Mouse (Mus musculus) small intestine, adult 2 months (tissue): ENCODE measurements around the gene Trmt1. TPM values are rescaled to one million over a fixed set of nuclear protein-coding genes. Genes with fewer than 3 reads are reported as not detected.

Source experiments
- H3K27ac ChIP-seq: fragments of 200-500 bp; 2 replicates; pipeline ENCODE4 v1.5.1; 2012; ENCODE audit warnings: low read depth, low read length, control low read depth, inconsistent platforms; ENCODE audit not compliant: insufficient read depth
- H3K27me3 ChIP-seq: fragments of 200-500 bp; 2 replicates; pipeline ENCODE4 v1.6.1; 2012; ENCODE audit warnings: mild to moderate bottlenecking, moderate library complexity, low read length, inconsistent platforms; ENCODE audit not compliant: control insufficient read depth, insufficient read depth
- H3K36me3 ChIP-seq: fragments of 200-500 bp; 2 replicates; pipeline ENCODE4 v1.6.1; 2012; ENCODE audit warnings: mild to moderate bottlenecking, low read length, control low read depth, inconsistent platforms; ENCODE audit not compliant: control insufficient read depth, insufficient read depth
- H3K4me1 ChIP-seq: fragments of 200-500 bp; 2 replicates; pipeline ENCODE4 v1.6.1; 2012; ENCODE audit warnings: low read length, inconsistent platforms, mixed read lengths; ENCODE audit not compliant: control insufficient read depth, insufficient read depth, insufficient read length
- H3K4me3 ChIP-seq: fragments of 200-500 bp; 2 replicates; pipeline ENCODE4 v1.5.1; 2012; ENCODE audit warnings: low read depth, mild to moderate bottlenecking, control low read depth, inconsistent platforms, low read length, moderate library complexity
- CTCF ChIP-seq: fragments of 200-500 bp; IDR thresholded peaks from 2 replicates; pipeline ENCODE4 v1.5.1; 2012; ENCODE audit warnings: low read depth, mild to moderate bottlenecking, control low read depth, inconsistent platforms, low read length, moderate library complexity, mixed read lengths; ENCODE audit not compliant: insufficient replicate concordance, insufficient read length; ENCODE audit errors: extremely low read depth
- POLR2A ChIP-seq: fragments of 200-500 bp; IDR thresholded peaks from 2 replicates; pipeline ENCODE4 v1.6.1; 2012; ENCODE audit warnings: low read depth, mild to moderate bottlenecking, control low read depth, inconsistent platforms, low read length, moderate library complexity
- WGBS: fragments of 180-500 bp; shearing (Covaris S2); methylation state at CpG from one replicate; pipeline ENCODE4 v1.1.7; 2018; 5-methylcytosine and 5-hydroxymethylcytosine counted together
- polyA plus RNA-seq: library from polyadenylated mRNA; depleted of rRNA; stranded (reverse); fragments of >200 nt; gene quantifications from 2 replicates; pipeline ENCODE4 v1.2.3, GENCODE M21; 2012; rRNA removed

The Trmt1 gene
- polyA plus RNA-seq, 1 experiment = 55.2 TPM

DNA sequence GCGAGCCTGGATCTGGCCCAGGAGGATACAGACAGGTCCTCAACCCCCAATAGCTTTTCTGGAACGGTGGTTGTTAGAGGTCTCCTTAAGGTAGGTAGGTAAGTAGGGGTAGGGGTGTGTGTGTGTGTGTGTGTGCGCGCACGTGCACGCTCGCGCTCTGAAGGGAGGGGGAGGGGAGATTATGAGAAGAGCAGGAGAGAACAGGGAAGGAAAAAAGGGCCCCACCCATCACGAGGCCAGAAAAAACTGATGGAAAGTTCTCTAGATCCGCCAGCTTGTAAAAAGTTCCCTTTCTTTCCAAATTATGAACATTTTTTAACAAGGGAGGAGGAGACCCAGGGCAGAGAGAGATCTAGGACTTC lies 56.9 kb downstream of the Trmt1 start:
- 66% methylated on average over 10 of the region's 10 CpGs for WGBS
- Histone ChIP-seq H3K36me3 (no peaks in the 10 kb centered on the region), H3K27me3 (no peaks in the 10 kb centered on the region), H3K4me1 (peaks cover 29% of the 10 kb centered on the region), H3K4me3 (no peak overlapping the region), H3K27ac (no peak overlapping the region)
- TF ChIP-seq POLR2A (no peak), CTCF (no peak)

DNA sequence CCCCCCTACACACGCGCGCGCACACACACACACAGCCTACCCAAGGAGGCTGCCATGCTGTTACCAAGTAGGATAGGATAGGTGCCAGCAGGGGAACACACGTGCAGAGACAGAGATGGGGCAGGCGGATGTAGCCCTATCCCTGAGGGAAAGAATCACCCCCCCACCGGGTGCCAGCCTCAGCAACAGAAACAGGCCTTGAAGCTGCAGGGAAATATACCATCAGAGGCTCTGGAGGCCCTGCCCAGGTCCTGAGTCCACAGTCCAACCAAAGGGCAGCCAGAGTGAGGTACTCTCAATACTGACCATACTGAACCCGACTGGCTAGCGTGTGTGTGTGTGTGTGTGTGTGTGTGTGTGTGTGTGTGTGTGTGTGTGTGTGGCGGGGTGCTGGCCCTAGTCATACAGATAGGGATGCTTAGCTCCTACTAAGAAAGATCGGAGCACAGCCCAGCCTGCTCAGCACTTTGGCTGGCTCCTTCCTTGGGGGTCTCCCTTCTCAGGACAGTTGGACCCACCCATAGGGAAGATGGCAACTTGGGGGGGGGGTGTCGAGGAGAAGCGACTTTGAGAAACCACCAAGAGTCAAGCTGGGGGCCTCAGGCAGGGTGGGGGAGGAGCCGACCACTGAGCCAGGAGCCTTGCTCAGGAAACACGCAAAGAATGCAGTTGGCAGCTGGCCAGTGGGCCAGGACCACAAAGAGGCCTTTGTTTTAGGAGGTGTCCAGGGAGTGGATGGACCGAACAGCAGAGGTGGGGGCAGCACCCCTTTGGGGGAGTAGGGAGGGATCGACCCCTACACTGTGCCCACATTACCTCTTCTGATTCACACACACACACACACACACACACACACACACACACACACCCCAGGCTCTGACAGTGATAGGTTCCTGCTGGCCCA lies 57.7 kb downstream of the Trmt1 start:
- Histone ChIP-seq H3K27me3 (no peaks in the 10 kb centered on the region), H3K4me1 (peaks cover 29% of the 10 kb centered on the region), H3K36me3 (no peaks in the 10 kb centered on the region), H3K4me3 (no peak overlapping the region), H3K27ac (no peak overlapping the region)
- 33% methylated on average over 17 of the region's 17 CpGs for WGBS
- TF ChIP-seq POLR2A = no peak
- no peak for TF ChIP-seq CTCF

DNA sequence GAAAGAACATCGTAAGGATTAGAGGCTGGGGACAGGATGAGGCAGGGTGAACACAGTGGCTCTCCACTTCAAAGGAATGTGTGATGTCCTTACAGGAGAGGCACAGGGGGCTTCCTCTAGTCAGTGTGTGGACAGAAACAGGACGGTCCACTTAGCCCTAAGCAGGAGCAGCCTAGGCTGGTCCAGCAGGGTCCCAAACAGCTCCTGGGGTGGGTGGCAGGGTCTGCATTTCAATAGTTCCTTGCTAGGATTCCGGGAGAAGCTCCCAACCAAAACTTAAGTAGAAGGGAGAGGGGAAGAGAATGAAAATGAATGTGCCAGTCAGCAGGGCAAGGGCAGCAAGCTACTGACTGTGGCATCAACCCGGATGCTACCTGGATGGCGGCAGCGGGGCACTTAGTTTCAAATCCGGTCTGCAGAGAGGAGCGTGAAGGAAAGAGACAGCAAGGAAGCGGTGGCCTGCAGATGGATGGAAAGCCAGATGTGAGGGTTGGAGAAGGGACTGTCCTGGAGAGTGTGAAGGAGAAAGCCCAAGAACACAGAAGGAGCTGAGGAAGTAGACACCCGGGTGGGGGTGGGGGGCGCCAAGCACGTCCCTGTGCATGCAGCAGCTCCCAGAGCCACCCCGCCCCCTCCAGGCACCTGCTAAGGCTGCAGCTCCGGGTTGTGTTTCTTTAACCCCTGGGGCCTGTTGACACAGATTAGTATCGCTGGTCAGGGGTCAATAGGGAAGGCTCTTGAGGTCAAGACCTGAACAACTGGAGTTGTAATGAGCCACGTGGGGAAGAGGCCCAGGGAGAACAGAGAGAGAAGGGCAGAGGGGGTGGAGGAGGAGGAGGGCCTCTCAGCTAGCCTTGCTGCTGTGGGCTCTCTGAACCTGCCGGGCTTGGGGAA lies 59.2 kb downstream of the Trmt1 start:
- no peaks in the 10 kb centered on the region for H3K27me3 ChIP-seq
- H3K27ac ChIP-seq = no peak overlapping the region
- H3K36me3 ChIP-seq = no peaks in the 10 kb centered on the region
- no peak overlapping the region for H3K4me3 ChIP-seq
- H3K4me1 ChIP-seq = peaks cover 29% of the 10 kb centered on the region
- TF ChIP-seq POLR2A (no peak), CTCF (no peak)
- WGBS = 43% methylated on average over 17 of the region's 17 CpGs

Other genes starting within 250 kb of the Trmt1 start
- 37.0 and 72.7 TPM in 2 replicates for gene Ier2, start 23.5 kb upstream of the Trmt1 start, polyA plus RNA-seq
- gene Nacc1, start 1.6 kb downstream of the Trmt1 start, polyA plus RNA-seq = 57.2 and 104 TPM in 2 replicates
- gene Lyl1, start 15.2 kb downstream of the Trmt1 start, polyA plus RNA-seq = 4.2 and 8.2 TPM in 2 replicates
- gene G430095P16Rik, start 36.7 kb downstream of the Trmt1 start, polyA plus RNA-seq = 0.30 TPM in 2 replicates
- 22.3 and 26.1 TPM in 2 replicates for gene Nfix, start 114.0 kb downstream of the Trmt1 start, polyA plus RNA-seq
- 0.98 and 2.1 TPM in 2 replicates for gene Dand5, start 136.5 kb downstream of the Trmt1 start, polyA plus RNA-seq
- 50.5 and 64.1 TPM in 2 replicates for gene Gadd45gip1, start 145.2 kb downstream of the Trmt1 start, polyA plus RNA-seq
- 26.4 and 47.5 TPM in 2 replicates for gene Rad23a, start 154.4 kb downstream of the Trmt1 start, polyA plus RNA-seq
- 82.6 and 120 TPM in 2 replicates for gene Calr, start 160.6 kb downstream of the Trmt1 start, polyA plus RNA-seq
- 20.2 and 29.1 TPM in 2 replicates for gene Farsa, start 170.7 kb downstream of the Trmt1 start, polyA plus RNA-seq
- gene Syce2, start 185.8 kb downstream of the Trmt1 start, polyA plus RNA-seq = 0.60 and 2.1 TPM in 2 replicates
- gene Gcdh, start 207.6 kb downstream of the Trmt1 start, polyA plus RNA-seq = 32.5 and 53.2 TPM in 2 replicates
- gene Klf1, start 215.6 kb downstream of the Trmt1 start, polyA plus RNA-seq = 0.30 and 0.38 TPM in 2 replicates
- gene Dnase2a, start 222.3 kb downstream of the Trmt1 start, polyA plus RNA-seq = 4.1 and 5.9 TPM in 2 replicates